Mouse (Mus musculus) intestine, postnatal 0 days (tissue): ENCODE results near the gene Ptpn3. TPM values are rescaled to one million over a fixed set of nuclear protein-coding genes. Genes with fewer than 3 reads are reported as not detected.

Experiments used
- ATAC-seq: fragments of 200-750 bp; cut with Nextera tagmentation; 2 replicates; pipeline ENCODE4 v1.8.0; 2017; ENCODE audit warnings: mild to moderate bottlenecking, moderate TSS enrichment, moderate library complexity
- H3K27ac ChIP-seq: fragments of 300-500 bp; sonication (generic); 2 replicates; pipeline ENCODE4 v1.5.1; 2014; ENCODE audit warnings: mild to moderate bottlenecking, low read depth, low read length, moderate library complexity
- H3K27me3 ChIP-seq: fragments of 300-500 bp; sonication (generic); replicated peaks from 2 replicates; pipeline ENCODE4 v1.6.1; 2014; ENCODE audit warnings: low read length, mixed read lengths; ENCODE audit not compliant: control insufficient read depth, insufficient read depth
- H3K36me3 ChIP-seq: fragments of 300-500 bp; sonication (generic); 2 replicates; pipeline ENCODE4 v1.6.1; 2014; ENCODE audit warnings: mild to moderate bottlenecking, moderate library complexity; ENCODE audit not compliant: control insufficient read depth, insufficient read depth
- H3K4me1 ChIP-seq: fragments of 300-500 bp; sonication (generic); replicated peaks from 2 replicates; pipeline ENCODE4 v1.6.1; 2014; ENCODE audit warnings: antibody characterized with exemption, low read length, mixed read lengths; ENCODE audit not compliant: control insufficient read depth, insufficient read depth
- H3K4me2 ChIP-seq: fragments of 300-500 bp; sonication (generic); replicated peaks from 2 replicates; pipeline ENCODE4 v1.6.1; 2014; ENCODE audit warnings: low read depth, mild to moderate bottlenecking, moderate library complexity
- H3K4me3 ChIP-seq: fragments of 300-500 bp; sonication (generic); 2 replicates; pipeline ENCODE4 v1.5.1; 2014; ENCODE audit warnings: low read depth, low read length
- H3K9ac ChIP-seq: fragments of 300-500 bp; sonication (generic); 2 replicates; pipeline ENCODE4 v1.6.1; 2014; ENCODE audit warnings: mild to moderate bottlenecking, low read depth, low read length
- H3K9me3 ChIP-seq: fragments of 300-500 bp; sonication (generic); 2 replicates; pipeline ENCODE4 v1.6.1; 2016; ENCODE audit warnings: mixed run types; ENCODE audit not compliant: control insufficient read depth
- CTCF ChIP-seq: sonication (generic); IDR thresholded peaks from 2 replicates; pipeline ENCODE4 v1.5.1; 2016; ENCODE audit warnings: low read depth, mild to moderate bottlenecking, control low read depth, antibody characterized with exemption, moderate library complexity
- WGBS: fragments of 180-500 bp; shearing (Covaris S2); extraction: QIAGEN DNeasy Blood & Tissue Kit; methylation state at CpG from one replicate; pipeline ENCODE4 v1.1.7; 2014; 5-methylcytosine and 5-hydroxymethylcytosine counted together
- polyA plus RNA-seq: library from polyadenylated mRNA; unstranded; fragments of >200 nt; fragmentation: Nextera tagmentation; extraction: Ambion mirVana; gene quantifications from 2 replicates; pipeline ENCODE4 v1.2.1, GENCODE M21; 2015

Gene Ptpn3
- polyA plus RNA-seq, 1 experiment from 2014 or later, result 8.6 TPM

- no peak overlapping the region for H3K4me3 ChIP-seq
- H3K9ac ChIP-seq, result no peak overlapping the region
- no peak for TF ChIP-seq CTCF
- no peak overlapping the region; the same call in 1 of the 2 replicates for H3K27ac ChIP-seq
- no peaks in the 10 kb centered on the region for H3K27me3 ChIP-seq
- H3K36me3 ChIP-seq, result peaks cover 8% of the 10 kb centered on the region; the same call in 1 of the 2 replicates
- no peak for ATAC-seq
- H3K4me2 ChIP-seq, result no peak overlapping the region
- H3K4me1 ChIP-seq, result no peaks in the 10 kb centered on the region
- no peaks in the 10 kb centered on the region for H3K9me3 ChIP-seq
- WGBS, result 89% methylated on average over 10 of the region's 10 CpGs
Observed at GRCm38 (mm10) chr4:57269344-57269743, 32.3 kb downstream of the Ptpn3 start.

GRCm38 (mm10) chr4:57268330-57268729 is 33.3 kb downstream of the Ptpn3 start:
- Histone ChIP-seq H3K9me3 (no peaks in the 10 kb centered on the region), H3K9ac (no peak overlapping the region), H3K27me3 (no peaks in the 10 kb centered on the region), H3K4me2 (no peak overlapping the region), H3K4me3 (no peak overlapping the region), H3K4me1 (no peaks in the 10 kb centered on the region), H3K27ac (no peak overlapping the region), H3K36me3 (peaks cover 8% of the 10 kb centered on the region; the same call in 1 of the 2 replicates)
- no peak for ATAC-seq
- WGBS, result 89% methylated on average over 8 of the region's 8 CpGs
- TF ChIP-seq CTCF, result no peak

GRCm38 (mm10) chr4:57266389-57266788 is 35.2 kb downstream of the Ptpn3 start:
- no peaks in the 10 kb centered on the region for H3K4me1 ChIP-seq
- peaks cover 13% of the 10 kb centered on the region; the same call in 1 of the 2 replicates for H3K36me3 ChIP-seq
- 80% methylated on average over 9 of the region's 9 CpGs for WGBS
- no peak for TF ChIP-seq CTCF
- no peak for ATAC-seq
- no peaks in the 10 kb centered on the region for H3K9me3 ChIP-seq
- no peak overlapping the region for H3K9ac ChIP-seq
- no peaks in the 10 kb centered on the region for H3K27me3 ChIP-seq
- H3K27ac ChIP-seq, result no peak overlapping the region
- no peak overlapping the region for H3K4me3 ChIP-seq
- H3K4me2 ChIP-seq, result no peak overlapping the region

GRCm38 (mm10) chr4:57263695-57264094 is 37.9 kb downstream of the Ptpn3 start:
- Histone ChIP-seq H3K27me3 (no peaks in the 10 kb centered on the region), H3K36me3 (peaks cover 26% of the 10 kb centered on the region; the same call in 1 of the 2 replicates), H3K9ac (no peak overlapping the region), H3K4me1 (no peaks in the 10 kb centered on the region), H3K4me3 (no peak overlapping the region), H3K4me2 (no peak overlapping the region), H3K27ac (no peak overlapping the region), H3K9me3 (no peaks in the 10 kb centered on the region)
- 87% methylated on average over 7 of the region's 7 CpGs for WGBS
- no peak for TF ChIP-seq CTCF
- ATAC-seq, result no peak

- peak; percentile 78 for TF ChIP-seq CTCF
- no peak for ATAC-seq
- WGBS, result 83% methylated on average over 8 of the region's 8 CpGs
- Histone ChIP-seq H3K27me3 (no peaks in the 10 kb centered on the region), H3K9ac (no peak overlapping the region), H3K9me3 (no peaks in the 10 kb centered on the region), H3K4me1 (no peaks in the 10 kb centered on the region), H3K27ac (no peak overlapping the region), H3K4me3 (no peak overlapping the region), H3K36me3 (peaks cover 23% of the 10 kb centered on the region; the same call in 1 of the 2 replicates), H3K4me2 (no peak overlapping the region)
Observed at GRCm38 (mm10) chr4:57263061-57263685, 38.5 kb downstream of the Ptpn3 start.

- Histone ChIP-seq H3K36me3 (peaks cover 17% of the 10 kb centered on the region; the same call in 1 of the 2 replicates), H3K27me3 (no peaks in the 10 kb centered on the region), H3K4me1 (no peaks in the 10 kb centered on the region), H3K27ac (no peak overlapping the region), H3K9ac (no peak overlapping the region), H3K4me3 (no peak overlapping the region), H3K4me2 (no peak overlapping the region), H3K9me3 (no peaks in the 10 kb centered on the region)
- no peak for ATAC-seq
- 66% methylated on average over 8 of the region's 8 CpGs for WGBS
- TF ChIP-seq CTCF, result no peak
Observed at GRCm38 (mm10) chr4:57262451-57262850, 39.2 kb downstream of the Ptpn3 start.
